Mouse (Mus musculus) lung, embryonic 14.5 days (tissue): ENCODE measurements around the gene Cobll1. TPM values are rescaled to one million over a fixed set of nuclear protein-coding genes. Genes with fewer than 3 reads are reported as not detected.

ENCODE experiments used
- ATAC-seq: fragments of 200-750 bp; cut with Nextera tagmentation; 2 replicates; pipeline ENCODE4 v1.8.0; 2017; ENCODE audit warnings: mild to moderate bottlenecking, moderate TSS enrichment, moderate library complexity; ENCODE audit not compliant: insufficient read depth
- DNase-seq: peaks from one replicate; pipeline ENCODE4 v3.0.0-alpha.2; 2015
- H3K27ac ChIP-seq: fragments of 300-500 bp; sonication (generic); 2 replicates; pipeline ENCODE4 v1.5.1; 2014; ENCODE audit warnings: low read depth, mild to moderate bottlenecking, moderate library complexity
- H3K27me3 ChIP-seq: fragments of 300-500 bp; sonication (generic); 2 replicates; pipeline ENCODE4 v1.6.1; 2014; ENCODE audit warnings: low read length, control low read depth; ENCODE audit not compliant: insufficient read depth
- H3K36me3 ChIP-seq: fragments of 300-500 bp; sonication (generic); 2 replicates; pipeline ENCODE4 v1.6.1; 2014; ENCODE audit warnings: control low read depth; ENCODE audit not compliant: insufficient read depth
- H3K4me1 ChIP-seq: fragments of 300-500 bp; sonication (generic); 2 replicates; pipeline ENCODE4 v1.6.1; 2014; ENCODE audit warnings: antibody characterized with exemption, control low read depth; ENCODE audit not compliant: insufficient read depth
- H3K4me2 ChIP-seq: fragments of 300-500 bp; sonication (generic); 2 replicates; pipeline ENCODE4 v1.6.1; 2014; ENCODE audit warnings: mild to moderate bottlenecking
- H3K4me3 ChIP-seq: fragments of 300-500 bp; sonication (generic); 2 replicates; pipeline ENCODE4 v1.5.1; 2014; ENCODE audit warnings: low read depth, low read length
- H3K9ac ChIP-seq: fragments of 300-500 bp; sonication (generic); 2 replicates; pipeline ENCODE4 v1.6.1; 2014
- H3K9me3 ChIP-seq: fragments of 300-500 bp; sonication (generic); 2 replicates; pipeline ENCODE4 v1.6.1; 2016; ENCODE audit warnings: low read depth, low read length, control low read depth
- CTCF ChIP-seq: IDR thresholded peaks from 2 replicates; pipeline ENCODE4 v1.5.1; 2016; ENCODE audit warnings: antibody characterized with exemption, low read depth
- WGBS: fragments of 180-500 bp; shearing (Covaris S2); extraction: QIAGEN DNeasy Blood & Tissue Kit; methylation state at CpG from one replicate; pipeline ENCODE4 v1.1.7; 2014; 5-methylcytosine and 5-hydroxymethylcytosine counted together
- polyA plus RNA-seq: library from polyadenylated mRNA; unstranded; fragments of >200 nt; fragmentation: Nextera tagmentation; extraction: Ambion mirVana; gene quantifications from 2 replicates; pipeline ENCODE4 v1.2.1, GENCODE M21; 2014

Cobll1 gene
- polyA plus RNA-seq, 1 experiment from 2014 or later = 10.7 TPM

GRCm38 (mm10) chr2:65223956-65224735 is 15.1 kb downstream of the Cobll1 start:
- no peak for TF ChIP-seq CTCF
- DNase-seq (peak; percentile 14), ATAC-seq (0 out of 2 replicates have a peak, but pooled peaks have one; percentile 23)
- Histone ChIP-seq H3K27ac (no peak overlapping the region), H3K36me3 (no peaks in the 10 kb centered on the region), H3K4me3 (no peak overlapping the region), H3K4me2 (no peak overlapping the region), H3K9me3 (no peaks in the 10 kb centered on the region), H3K27me3 (no peaks in the 10 kb centered on the region), H3K4me1 (no peaks in the 10 kb centered on the region), H3K9ac (no peak overlapping the region)
- WGBS = 47% methylated on average over 12 of the region's 12 CpGs

GRCm38 (mm10) chr2:65223012-65223411 is 16.2 kb downstream of the Cobll1 start:
- Histone ChIP-seq H3K27ac (no peak overlapping the region), H3K27me3 (no peaks in the 10 kb centered on the region), H3K4me3 (no peak overlapping the region), H3K9me3 (no peaks in the 10 kb centered on the region), H3K4me2 (no peak overlapping the region), H3K36me3 (no peaks in the 10 kb centered on the region), H3K9ac (no peak overlapping the region), H3K4me1 (no peaks in the 10 kb centered on the region)
- ATAC-seq (no peak), DNase-seq (no peak)
- WGBS = 76% methylated on average over 8 of the region's 8 CpGs
- TF ChIP-seq CTCF = no peak

- DNase-seq (no peak), ATAC-seq (no peak)
- Histone ChIP-seq H3K36me3 (no peaks in the 10 kb centered on the region), H3K4me2 (no peak overlapping the region), H3K27ac (no peak overlapping the region), H3K9ac (no peak overlapping the region), H3K4me1 (no peaks in the 10 kb centered on the region), H3K4me3 (no peak overlapping the region), H3K9me3 (no peaks in the 10 kb centered on the region), H3K27me3 (no peaks in the 10 kb centered on the region)
- 79% methylated on average over 2 of the region's 2 CpGs for WGBS
- TF ChIP-seq CTCF = no peak
Measured at GRCm38 (mm10) chr2:65221646-65222045, 17.6 kb downstream of the Cobll1 start.

- no peak for DNase-seq
- Histone ChIP-seq H3K27me3 (no peaks in the 10 kb centered on the region), H3K4me2 (no peak overlapping the region), H3K9ac (no peak overlapping the region), H3K9me3 (no peaks in the 10 kb centered on the region), H3K4me1 (no peaks in the 10 kb centered on the region), H3K27ac (no peak overlapping the region), H3K36me3 (no peaks in the 10 kb centered on the region), H3K4me3 (no peak overlapping the region)
- TF ChIP-seq CTCF = no peak
- no peak for ATAC-seq
- WGBS = 86% methylated on average over 1 of the region's 1 CpGs
Measured at GRCm38 (mm10) chr2:65220563-65220962, 18.6 kb downstream of the Cobll1 start.

- H3K9ac ChIP-seq = no peak overlapping the region
- ATAC-seq = no peak
- no peak overlapping the region for H3K4me2 ChIP-seq
- no peak overlapping the region for H3K27ac ChIP-seq
- no peaks in the 10 kb centered on the region for H3K4me1 ChIP-seq
- H3K9me3 ChIP-seq = no peaks in the 10 kb centered on the region
- no peaks in the 10 kb centered on the region for H3K36me3 ChIP-seq
- TF ChIP-seq CTCF = no peak
- no peak for DNase-seq
- H3K4me3 ChIP-seq = no peak overlapping the region
- no peaks in the 10 kb centered on the region for H3K27me3 ChIP-seq
- WGBS = 73% methylated on average over 11 of the region's 11 CpGs
Measured at GRCm38 (mm10) chr2:65219375-65220135, 19.6 kb downstream of the Cobll1 start.

GRCm38 (mm10) chr2:65218318-65218717 is 20.9 kb downstream of the Cobll1 start:
- H3K36me3 ChIP-seq = no peaks in the 10 kb centered on the region
- ATAC-seq (no peak), DNase-seq (no peak)
- H3K27ac ChIP-seq = no peak overlapping the region
- 85% methylated on average over 9 of the region's 9 CpGs for WGBS
- no peaks in the 10 kb centered on the region for H3K4me1 ChIP-seq
- no peak for TF ChIP-seq CTCF
- no peaks in the 10 kb centered on the region for H3K9me3 ChIP-seq
- H3K4me3 ChIP-seq = no peak overlapping the region
- no peak overlapping the region for H3K9ac ChIP-seq
- H3K27me3 ChIP-seq = no peaks in the 10 kb centered on the region
- H3K4me2 ChIP-seq = no peak overlapping the region

- Histone ChIP-seq H3K9me3 (no peaks in the 10 kb centered on the region; the same call in 1 of the 2 replicates), H3K27ac (no peak overlapping the region), H3K9ac (no peak overlapping the region), H3K4me1 (no peaks in the 10 kb centered on the region), H3K4me3 (no peak overlapping the region), H3K27me3 (no peaks in the 10 kb centered on the region), H3K4me2 (no peak overlapping the region), H3K36me3 (no peaks in the 10 kb centered on the region)
- DNase-seq (no peak), ATAC-seq (no peak)
- 92% methylated on average over 6 of the region's 6 CpGs for WGBS
- TF ChIP-seq CTCF = no peak
Measured at GRCm38 (mm10) chr2:65217677-65218076, 21.5 kb downstream of the Cobll1 start.
